Mouse (Mus musculus) bone marrow macrophage, adult 2 months (primary cell): ENCODE results near the gene Gm5901.

Source experiments
- CTCF ChIP-seq: IDR thresholded peaks from 2 replicates; pipeline ENCODE4 v1.5.1; 2012; ENCODE audit warnings: low read depth, mild to moderate bottlenecking, low read length, moderate library complexity
- POLR2A ChIP-seq: IDR thresholded peaks from 2 replicates; pipeline ENCODE4 v1.6.1; 2012; ENCODE audit warnings: mild to moderate bottlenecking, low read depth, low read length, borderline replicate concordance

GRCm38 (mm10) chr7:105361713-105362112 is 13.1 kb upstream of the Gm5901 start:
- no peak for TF ChIP-seq CTCF
- no peak for TF ChIP-seq POLR2A
